Mouse (Mus musculus) intestine, embryonic 14.5 days (tissue): ENCODE results near the gene Alox12. TPM values are rescaled to one million over a fixed set of nuclear protein-coding genes. Genes with fewer than 3 reads are reported as not detected.

Experiments used
- ATAC-seq: fragments of 200-750 bp; cut with Nextera tagmentation; replicated peaks from 2 replicates; pipeline ENCODE4 v1.8.0; 2017; ENCODE audit warnings: low read depth, moderate number of reproducible peaks, moderate TSS enrichment, moderate library complexity; ENCODE audit not compliant: low FRiP score, low TSS enrichment
- DNase-seq: peaks from one replicate; pipeline ENCODE4 v3.0.0-alpha.2; 2018; ENCODE audit warnings: low spot score
- H3K27ac ChIP-seq: fragments of 300-500 bp; sonication (generic); 2 replicates; pipeline ENCODE4 v1.5.1; 2014; ENCODE audit warnings: low read depth, mild to moderate bottlenecking, control low read depth
- H3K27me3 ChIP-seq: fragments of 300-500 bp; sonication (generic); replicated peaks from 2 replicates; pipeline ENCODE4 v1.6.1; 2014; ENCODE audit warnings: low read length, control low read depth; ENCODE audit not compliant: control insufficient read depth, insufficient read depth
- H3K36me3 ChIP-seq: fragments of 300-500 bp; sonication (generic); 2 replicates; pipeline ENCODE4 v1.6.1; 2014; ENCODE audit warnings: low read length, control low read depth; ENCODE audit not compliant: control insufficient read depth, insufficient read depth
- H3K4me1 ChIP-seq: fragments of 300-500 bp; sonication (generic); replicated peaks from 2 replicates; pipeline ENCODE4 v1.6.1; 2014; ENCODE audit warnings: low read length, control low read depth, mixed read lengths; ENCODE audit not compliant: control insufficient read depth, insufficient read depth
- H3K4me2 ChIP-seq: fragments of 300-500 bp; sonication (generic); 2 replicates; pipeline ENCODE4 v1.6.1; 2014; ENCODE audit warnings: low read length
- H3K4me3 ChIP-seq: fragments of 300-500 bp; sonication (generic); 2 replicates; pipeline ENCODE4 v1.5.1; 2014; ENCODE audit warnings: low read depth, low read length, control low read depth, mixed read lengths
- H3K9ac ChIP-seq: fragments of 300-500 bp; sonication (generic); 2 replicates; pipeline ENCODE4 v1.6.1; 2014; ENCODE audit warnings: mild to moderate bottlenecking, low read length
- H3K9me3 ChIP-seq: fragments of 300-500 bp; sonication (generic); 2 replicates; pipeline ENCODE4 v1.6.1; 2016; ENCODE audit warnings: low read length, control low read depth; ENCODE audit not compliant: control insufficient read depth
- WGBS: fragments of 180-500 bp; shearing (Covaris S2); extraction: QIAGEN DNeasy Blood & Tissue Kit; methylation state at CpG from one replicate; pipeline ENCODE4 v1.1.7; 2014; 5-methylcytosine and 5-hydroxymethylcytosine counted together
- polyA plus RNA-seq: library from polyadenylated mRNA; unstranded; fragments of >200 nt; fragmentation: Nextera tagmentation; extraction: Ambion mirVana; gene quantifications from 2 replicates; pipeline ENCODE4 v1.2.1, GENCODE M21; 2014

Alox12 gene
- polyA plus RNA-seq, 1 experiment from 2014 or later, result 2.3 TPM

- Histone ChIP-seq H3K4me3 (no peak overlapping the region), H3K4me2 (no peak overlapping the region), H3K27me3 (no peaks in the 10 kb centered on the region), H3K9ac (no peak overlapping the region), H3K4me1 (no peaks in the 10 kb centered on the region), H3K9me3 (no peaks in the 10 kb centered on the region), H3K27ac (no peak overlapping the region), H3K36me3 (no peaks in the 10 kb centered on the region)
- ATAC-seq (no peak), DNase-seq (no peak)
- 80% methylated on average over 3 of the region's 3 CpGs for WGBS
These were observed 29.6 kb upstream of the Alox12 start for GRCm38 (mm10) chr11:70284757-70285156.

- H3K27me3 ChIP-seq, result no peaks in the 10 kb centered on the region
- no peak overlapping the region for H3K27ac ChIP-seq
- DNase-seq, result no peak
- no peaks in the 10 kb centered on the region for H3K4me1 ChIP-seq
- no peak overlapping the region for H3K4me3 ChIP-seq
- no peak overlapping the region for H3K4me2 ChIP-seq
- H3K36me3 ChIP-seq, result no peaks in the 10 kb centered on the region
- H3K9ac ChIP-seq, result no peak overlapping the region
- H3K9me3 ChIP-seq, result no peaks in the 10 kb centered on the region
- 67% methylated on average over 4 of the region's 4 CpGs for WGBS
- no peak for ATAC-seq
These were observed 28.5 kb upstream of the Alox12 start for GRCm38 (mm10) chr11:70283666-70284065.

- ATAC-seq (no peak), DNase-seq (no peak)
- Histone ChIP-seq H3K9ac (no peak overlapping the region), H3K4me3 (no peak overlapping the region), H3K27me3 (no peaks in the 10 kb centered on the region), H3K27ac (no peak overlapping the region), H3K36me3 (no peaks in the 10 kb centered on the region), H3K4me2 (no peak overlapping the region), H3K4me1 (no peaks in the 10 kb centered on the region), H3K9me3 (no peaks in the 10 kb centered on the region)
- 68% methylated on average over 3 of the region's 3 CpGs for WGBS
These were observed 25.3 kb upstream of the Alox12 start for GRCm38 (mm10) chr11:70280441-70280840.

GRCm38 (mm10) chr11:70278961-70279360 is 23.8 kb upstream of the Alox12 start:
- Histone ChIP-seq H3K4me1 (no peaks in the 10 kb centered on the region), H3K4me3 (no peak overlapping the region), H3K27me3 (no peaks in the 10 kb centered on the region), H3K36me3 (no peaks in the 10 kb centered on the region), H3K27ac (no peak overlapping the region), H3K4me2 (no peak overlapping the region), H3K9ac (no peak overlapping the region), H3K9me3 (no peaks in the 10 kb centered on the region)
- DNase-seq (no peak), ATAC-seq (no peak)
- WGBS, result 74% methylated on average over 3 of the region's 3 CpGs

- no peak for ATAC-seq
- WGBS, result 76% methylated on average over 7 of the region's 7 CpGs
These were observed 16.5 kb upstream of the Alox12 start for GRCm38 (mm10) chr11:70271641-70272040.

GRCm38 (mm10) chr11:70266405-70266804 is 11.3 kb upstream of the Alox12 start:
- ATAC-seq (no peak), DNase-seq (no peak)
- no peak overlapping the region for H3K27ac ChIP-seq
- H3K9ac ChIP-seq, result no peak overlapping the region
- no peaks in the 10 kb centered on the region for H3K36me3 ChIP-seq
- no peaks in the 10 kb centered on the region for H3K27me3 ChIP-seq
- H3K4me1 ChIP-seq, result no peaks in the 10 kb centered on the region
- 92% methylated on average over 1 of the region's 1 CpGs for WGBS
- H3K9me3 ChIP-seq, result no peaks in the 10 kb centered on the region
- H3K4me2 ChIP-seq, result no peak overlapping the region
- no peak overlapping the region for H3K4me3 ChIP-seq

More at GRCm38 (mm10) chr11:70271641-70272040, 16.5 kb upstream of the Alox12 start:
- Histone ChIP-seq H3K4me2 (no peak overlapping the region), H3K4me1 (no peaks in the 10 kb centered on the region), H3K36me3 (no peaks in the 10 kb centered on the region), H3K9me3 (no peaks in the 10 kb centered on the region), H3K4me3 (no peak overlapping the region), H3K9ac (no peak overlapping the region), H3K27ac (no peak overlapping the region), H3K27me3 (no peaks in the 10 kb centered on the region)
- DNase-seq, result no peak

GRCm38 (mm10) chr11:70265819-70266218 is 10.7 kb upstream of the Alox12 start:
- H3K9me3 ChIP-seq, result no peaks in the 10 kb centered on the region
- no peak for ATAC-seq
- WGBS, result 74% methylated on average over 4 of the region's 4 CpGs
- no peak overlapping the region for H3K27ac ChIP-seq
- no peak overlapping the region for H3K4me3 ChIP-seq
- H3K4me2 ChIP-seq, result no peak overlapping the region
- no peaks in the 10 kb centered on the region for H3K27me3 ChIP-seq
- no peak overlapping the region for H3K9ac ChIP-seq
- DNase-seq, result no peak
- no peaks in the 10 kb centered on the region for H3K36me3 ChIP-seq
- H3K4me1 ChIP-seq, result no peaks in the 10 kb centered on the region

GRCm38 (mm10) chr11:70265252-70265651 is 10.1 kb upstream of the Alox12 start:
- no peaks in the 10 kb centered on the region for H3K4me1 ChIP-seq
- H3K36me3 ChIP-seq, result no peaks in the 10 kb centered on the region
- no peak overlapping the region for H3K9ac ChIP-seq
- H3K4me3 ChIP-seq, result no peak overlapping the region
- DNase-seq, result no peak
- no peak for ATAC-seq
- no peaks in the 10 kb centered on the region for H3K27me3 ChIP-seq
- WGBS, result 47% methylated on average over 3 of the region's 3 CpGs
- no peaks in the 10 kb centered on the region for H3K9me3 ChIP-seq
- H3K27ac ChIP-seq, result no peak overlapping the region
- H3K4me2 ChIP-seq, result no peak overlapping the region

- ATAC-seq, result no peak
These were observed 3.9 kb upstream of the Alox12 start for GRCm38 (mm10) chr11:70259035-70259434.

More at GRCm38 (mm10) chr11:70259035-70259434, 3.9 kb upstream of the Alox12 start:
- no peak overlapping the region for H3K4me3 ChIP-seq
- no peak for DNase-seq
- 85% methylated on average over 4 of the region's 4 CpGs for WGBS
- H3K27me3 ChIP-seq, result peaks cover 25% of the 10 kb centered on the region
- no peak overlapping the region for H3K9ac ChIP-seq
- no peak overlapping the region for H3K4me2 ChIP-seq
- peaks cover 8% of the 10 kb centered on the region; the same call in 1 of the 2 replicates for H3K4me1 ChIP-seq
- H3K36me3 ChIP-seq, result no peaks in the 10 kb centered on the region
- H3K27ac ChIP-seq, result no peak overlapping the region
- H3K9me3 ChIP-seq, result no peaks in the 10 kb centered on the region
